Mouse (Mus musculus): ENCODE results near the gene Camkk1.

The Camkk1 gene

DNA sequence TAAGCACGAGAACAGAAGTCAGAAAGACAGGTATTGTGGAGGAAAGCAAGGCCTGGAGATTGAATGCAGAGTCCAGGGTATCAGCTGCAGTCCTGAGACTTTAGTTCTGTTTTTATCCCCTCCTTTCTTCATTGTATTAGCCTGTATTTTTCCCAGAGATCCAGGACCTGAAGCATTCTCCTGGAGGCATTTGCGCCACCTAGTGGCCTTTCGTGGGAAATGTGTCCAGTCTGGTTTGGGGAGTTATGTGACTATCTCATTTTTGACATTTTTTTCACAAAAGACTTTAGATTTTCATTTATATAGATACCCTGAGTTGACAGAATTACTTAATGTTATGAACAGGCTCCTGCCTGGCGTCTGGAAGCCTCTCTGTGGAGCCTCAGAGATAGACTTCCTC, 30.5 kb downstream of the Camkk1 start:
- peak in 1 of 2 experiments; percentile 81 for DNase-seq (ENCODE audit: low spot score in 2 of 2)

DNA sequence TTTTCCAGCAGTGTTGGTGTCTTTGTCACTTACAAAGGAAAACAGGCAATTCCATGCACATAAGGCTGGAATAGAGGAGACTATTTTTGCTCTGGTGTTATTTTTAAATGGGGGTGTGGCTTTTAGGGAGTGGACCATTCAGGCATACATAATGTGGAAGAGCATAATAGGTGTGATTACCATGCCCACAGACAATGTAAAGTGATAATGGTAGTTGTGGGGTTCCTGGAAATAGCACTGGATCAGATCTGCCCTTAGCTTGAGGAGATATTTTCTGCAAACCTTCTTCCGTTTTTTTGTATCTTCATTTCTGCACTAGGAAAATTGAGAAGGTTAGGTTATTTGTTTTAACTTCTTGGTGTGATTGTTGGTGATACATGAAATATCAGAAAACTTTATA, 34.0 kb downstream of the Camkk1 start:
- DNase-seq (ENCODE audit: low spot score in 2 of 2): no peak

DNA sequence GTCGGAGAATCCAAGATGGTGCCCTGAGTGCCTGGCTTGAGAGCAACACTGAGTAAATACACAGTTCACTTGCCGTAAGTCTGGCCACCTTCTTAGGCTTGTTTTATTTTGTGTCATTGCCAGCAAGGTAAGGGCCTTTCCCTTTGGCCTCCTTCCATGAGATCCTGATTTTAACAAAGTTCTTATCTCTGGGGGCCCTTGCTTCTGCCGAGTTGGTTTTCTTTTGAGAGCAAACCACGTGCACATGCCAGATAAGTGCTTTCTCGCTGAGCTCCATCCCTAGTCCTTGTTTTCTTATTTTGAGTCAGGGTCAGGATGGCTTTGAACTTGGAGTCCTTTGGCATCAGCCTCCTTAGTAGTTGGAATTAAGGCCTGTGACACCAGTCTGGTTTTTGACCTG, 38.9 kb downstream of the Camkk1 start:
- DNase-seq (ENCODE audit: low spot score in 2 of 2): no peak

DNA sequence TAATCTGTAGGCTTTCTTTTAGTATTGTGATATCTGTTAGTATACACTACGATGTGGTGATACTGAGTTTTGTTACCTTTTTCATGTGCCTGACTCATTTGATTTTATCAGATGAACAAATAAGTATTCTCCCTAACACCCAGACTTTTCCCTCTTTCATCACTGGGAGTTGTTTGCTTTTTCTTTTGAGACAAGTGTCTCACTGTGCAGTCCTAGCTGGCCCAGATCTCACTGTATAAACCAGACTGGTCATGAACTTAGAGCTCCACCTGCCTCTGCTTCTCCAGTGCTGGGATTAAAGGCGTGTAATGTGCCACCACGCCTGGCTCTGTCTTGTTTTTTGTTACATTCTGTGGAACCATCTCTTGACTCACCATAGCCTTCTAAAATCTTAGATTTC, 40.8 kb downstream of the Camkk1 start:
- no peak for DNase-seq (ENCODE audit: low spot score in 2 of 2)

DNA sequence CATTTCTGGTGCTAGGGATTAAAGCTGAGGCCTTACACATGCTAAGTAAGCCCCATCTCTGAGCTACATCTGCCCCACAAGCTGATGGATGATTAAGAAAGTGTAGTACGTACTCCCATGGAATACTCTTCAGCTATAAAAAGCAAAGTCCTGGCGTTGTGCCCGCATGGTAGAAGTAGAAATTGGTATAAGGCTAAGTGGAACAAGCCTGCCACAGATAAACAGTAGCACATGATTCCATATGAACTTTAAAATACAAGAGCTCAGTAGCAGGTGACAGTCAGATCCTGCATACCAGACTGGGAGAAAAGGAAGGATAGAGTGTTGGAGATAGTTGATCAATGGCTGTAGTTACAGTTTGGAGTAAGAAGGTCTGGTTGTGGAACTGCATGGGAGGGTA, 42.6 kb downstream of the Camkk1 start:
- DNase-seq (ENCODE audit: low spot score in 2 of 2): no peak

DNA sequence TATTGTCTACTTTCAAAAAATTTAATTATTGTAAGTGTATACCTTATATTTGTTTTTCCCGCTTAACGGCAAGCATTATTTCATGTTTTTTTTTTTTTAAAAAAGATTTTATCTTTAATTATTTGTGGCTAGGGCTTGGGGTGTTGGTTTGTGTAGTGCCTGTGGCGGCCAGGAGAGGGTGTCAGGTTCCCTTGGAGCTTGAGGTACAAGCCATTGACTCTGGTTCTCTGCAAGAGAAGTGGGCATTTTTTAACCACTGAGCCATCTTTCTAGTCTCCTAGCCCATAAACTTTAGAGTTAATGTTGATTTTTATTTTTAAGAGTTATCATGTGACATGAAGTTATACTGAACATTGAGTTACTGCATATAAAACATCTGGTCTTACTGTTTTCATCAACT, 53.0 kb downstream of the Camkk1 start:
- peak in 1 of 2 experiments; percentile 39 for DNase-seq (ENCODE audit: low spot score in 2 of 2)

DNA sequence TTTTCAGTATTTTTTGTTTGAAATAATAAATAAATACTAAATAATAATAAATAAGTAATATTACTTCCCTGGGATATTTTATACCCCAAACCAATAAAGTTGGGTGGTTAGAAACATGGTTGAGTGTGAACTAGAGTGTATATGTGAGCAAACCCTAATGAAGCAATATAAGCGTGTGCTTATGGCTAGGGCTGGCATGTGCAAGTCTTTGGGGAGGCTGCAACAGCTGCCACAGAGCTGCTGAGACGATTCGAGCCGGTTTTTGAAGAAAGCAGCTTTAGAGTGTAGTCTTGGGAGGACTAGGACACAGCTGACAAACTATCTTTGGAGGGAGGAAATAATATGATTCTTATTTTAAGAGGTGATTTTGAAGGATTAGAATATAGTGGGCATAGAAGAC, 57.5 kb downstream of the Camkk1 start:
- no peak for DNase-seq (ENCODE audit: low spot score in 2 of 2)

DNA sequence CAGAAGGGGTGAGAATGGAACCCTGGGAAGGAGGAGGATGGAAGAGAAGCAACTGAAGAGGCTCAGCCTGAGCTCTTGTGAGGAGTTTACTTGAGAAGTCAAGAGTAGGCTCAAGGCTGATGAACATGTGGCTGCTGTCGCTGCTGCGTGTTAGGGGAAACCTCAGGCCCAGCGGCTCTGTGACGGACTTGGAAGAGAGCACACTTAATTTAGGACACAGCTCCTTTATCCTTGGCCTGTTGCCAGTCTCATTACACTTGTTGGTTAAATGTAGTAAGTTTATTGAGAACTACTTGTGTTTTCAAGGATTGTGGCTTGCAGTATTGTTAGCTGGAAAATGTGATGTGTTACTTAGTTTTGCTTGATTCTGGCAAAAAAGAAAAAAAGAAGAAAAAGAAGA, 57.9 kb downstream of the Camkk1 start:
- DNase-seq (ENCODE audit: low spot score in 2 of 2): no peak

DNA sequence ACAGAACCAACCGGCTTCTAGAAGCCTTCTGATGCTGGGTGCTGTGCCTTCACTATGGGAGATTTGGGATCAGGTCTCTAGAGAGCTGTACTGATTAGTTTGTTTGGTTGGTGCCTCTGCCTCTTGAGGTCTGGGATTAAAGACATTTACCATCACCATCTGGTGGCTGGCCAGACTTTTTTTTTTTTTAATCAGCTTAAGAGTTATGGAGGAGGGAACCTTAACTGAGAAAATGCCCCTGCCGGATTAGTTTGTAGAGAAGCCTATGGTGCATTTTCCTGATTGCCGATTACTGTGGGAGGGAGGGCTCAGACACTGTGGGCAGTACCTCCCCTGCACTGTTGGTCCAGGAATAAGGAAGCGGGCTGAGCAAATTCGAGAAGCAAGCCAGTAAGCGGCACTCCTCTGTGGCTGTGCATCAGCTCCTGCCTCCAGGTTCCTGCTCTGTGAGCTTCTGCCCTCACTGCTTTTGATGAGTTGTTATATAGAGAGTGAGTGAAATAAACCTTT, 58.5 kb downstream of the Camkk1 start:
- no peak for DNase-seq (ENCODE audit: low spot score in 2 of 2)

DNA sequence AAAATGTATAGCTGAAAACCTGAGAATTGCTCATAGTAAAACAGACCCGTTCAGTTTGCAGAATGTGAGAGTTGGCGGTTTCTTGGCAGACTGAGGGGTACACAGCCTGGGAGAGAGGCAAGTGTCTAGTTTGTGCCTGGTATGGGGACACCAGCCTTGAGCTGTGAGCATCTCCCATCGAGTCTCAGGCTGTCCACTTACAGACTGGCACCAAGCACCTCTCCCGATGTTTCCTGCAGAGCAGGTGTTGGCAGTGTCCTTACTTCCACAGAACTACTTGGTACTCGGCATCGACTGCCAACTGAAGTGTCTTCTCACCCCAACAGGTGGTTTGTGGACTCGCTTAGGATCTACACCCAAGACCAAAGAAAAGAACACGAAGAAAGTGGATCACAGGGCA, 59.8 kb downstream of the Camkk1 start:
- DNase-seq (ENCODE audit: low spot score in 2 of 2): no peak

DNA sequence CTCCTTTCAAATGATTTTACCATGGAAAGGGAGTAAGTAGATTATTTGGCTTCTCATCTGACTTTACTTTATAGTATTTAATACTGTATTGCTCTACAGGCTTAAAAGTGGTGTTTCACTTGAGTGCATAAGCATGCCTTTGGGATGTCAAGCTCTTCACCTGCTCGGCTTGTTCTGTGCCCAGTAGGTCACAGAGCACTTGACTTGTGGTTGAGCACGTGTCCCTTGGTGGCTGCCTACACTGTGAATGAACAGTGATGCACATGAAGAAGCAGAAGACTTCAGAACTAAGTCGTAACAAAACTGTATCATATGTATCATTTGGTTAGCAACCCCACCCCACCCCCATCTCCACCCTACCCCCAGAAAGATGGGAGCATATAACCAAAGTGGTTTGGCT, 61.5 kb downstream of the Camkk1 start:
- no peak for DNase-seq (ENCODE audit: low spot score in 2 of 2)

DNA sequence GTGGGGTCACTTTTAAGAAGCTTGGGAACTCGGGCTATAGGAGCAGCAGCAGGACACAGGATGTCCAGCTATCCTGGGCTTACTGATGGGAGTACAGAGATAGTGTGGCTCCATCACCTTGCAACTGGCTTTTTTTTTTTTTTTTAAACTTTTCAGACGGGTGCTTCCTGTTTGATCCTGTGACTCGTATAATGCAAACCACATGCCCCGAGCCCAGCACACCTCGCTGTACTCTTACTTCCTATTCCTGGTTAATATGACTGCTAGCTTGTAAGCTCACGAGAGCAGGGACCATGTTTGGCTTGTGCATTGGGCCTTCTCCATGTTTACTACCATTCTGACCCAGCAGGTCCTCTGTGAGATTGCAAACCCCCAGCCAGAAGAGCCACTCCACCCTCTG, 65.5 kb downstream of the Camkk1 start:
- no peak for DNase-seq (ENCODE audit: low spot score in 2 of 2)

DNA sequence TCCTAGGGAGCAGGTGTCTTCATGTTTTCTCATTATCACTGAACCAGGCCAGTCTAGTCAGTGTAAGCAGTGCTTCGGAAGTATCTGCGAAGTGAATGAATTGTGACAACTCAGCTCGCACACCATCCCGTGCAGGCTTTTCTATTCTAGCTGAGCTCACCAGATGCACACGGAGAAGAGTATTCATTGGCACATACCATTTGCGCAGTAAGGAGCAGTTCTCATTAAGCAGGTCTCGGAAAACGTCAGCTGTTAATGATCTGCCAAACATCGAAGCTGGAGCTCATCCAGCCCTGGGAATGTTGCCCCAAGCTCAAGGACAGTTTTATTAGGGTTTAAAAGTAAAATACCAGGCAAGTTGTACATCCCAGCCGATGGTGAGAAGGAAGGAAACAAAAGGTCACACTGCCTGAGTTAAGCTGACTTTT, 66.0 kb downstream of the Camkk1 start:
- peak in 1 of 2 experiments; percentile 42 for DNase-seq (ENCODE audit: low spot score in 2 of 2)

DNA sequence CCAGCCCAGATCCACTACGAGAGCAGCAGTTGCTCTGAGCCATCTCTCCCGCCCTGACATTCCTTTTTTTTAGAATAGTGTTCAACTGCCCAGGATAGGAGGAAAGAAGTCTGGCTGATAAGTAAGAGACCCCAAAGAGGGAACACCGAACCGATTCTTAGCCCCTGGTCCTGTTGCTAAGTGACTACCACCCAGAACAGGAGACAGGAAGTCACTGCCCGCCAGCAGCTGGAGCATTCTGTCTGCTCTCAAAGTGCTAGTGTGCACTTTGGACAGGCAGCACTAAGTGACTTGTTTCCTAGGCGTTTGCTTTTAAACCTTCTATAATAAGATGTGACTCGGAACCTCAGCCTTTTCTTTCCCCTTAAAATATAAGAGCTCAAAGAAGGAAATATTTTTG, 66.6 kb downstream of the Camkk1 start:
- no peak for DNase-seq (ENCODE audit: low spot score in 2 of 2)

DNA sequence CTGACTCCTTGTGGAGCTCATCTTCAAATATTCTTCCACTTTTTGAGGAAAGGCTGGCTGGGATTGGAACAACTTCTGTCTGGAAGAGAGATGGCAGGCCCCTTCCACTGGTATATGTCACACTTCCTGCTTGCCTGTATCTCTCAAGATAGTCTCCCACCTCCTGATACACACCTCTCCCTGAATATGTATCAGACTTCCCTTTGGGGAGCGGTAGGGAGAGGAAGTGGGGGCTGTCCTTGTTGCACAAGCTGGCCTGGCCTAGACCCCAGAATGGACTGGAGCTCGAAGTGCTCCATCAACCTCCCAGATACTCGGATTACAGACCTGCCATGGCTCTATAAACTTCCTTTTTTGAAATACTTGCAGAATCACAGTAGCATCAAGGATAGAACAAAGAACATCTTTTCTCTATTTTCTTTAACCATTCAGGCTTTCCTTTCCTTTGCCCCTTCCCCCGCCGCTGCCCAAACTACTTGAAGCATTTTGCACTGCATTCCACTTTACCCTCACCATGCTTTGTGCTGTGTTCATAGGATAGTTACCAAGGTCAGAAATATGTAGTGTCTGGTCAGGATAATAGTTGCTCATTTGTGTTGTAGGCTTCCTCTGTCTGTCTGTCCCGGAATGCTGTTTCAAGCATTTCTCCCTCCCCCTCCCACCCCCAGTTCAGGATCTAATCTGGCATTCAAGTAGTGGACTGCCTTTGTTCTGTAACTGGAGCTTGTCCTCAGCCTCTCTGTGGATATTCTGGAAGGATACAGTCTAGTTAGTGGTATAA, 69.1 kb downstream of the Camkk1 start:
- no peak for DNase-seq (ENCODE audit: low spot score in 2 of 2)

DNA sequence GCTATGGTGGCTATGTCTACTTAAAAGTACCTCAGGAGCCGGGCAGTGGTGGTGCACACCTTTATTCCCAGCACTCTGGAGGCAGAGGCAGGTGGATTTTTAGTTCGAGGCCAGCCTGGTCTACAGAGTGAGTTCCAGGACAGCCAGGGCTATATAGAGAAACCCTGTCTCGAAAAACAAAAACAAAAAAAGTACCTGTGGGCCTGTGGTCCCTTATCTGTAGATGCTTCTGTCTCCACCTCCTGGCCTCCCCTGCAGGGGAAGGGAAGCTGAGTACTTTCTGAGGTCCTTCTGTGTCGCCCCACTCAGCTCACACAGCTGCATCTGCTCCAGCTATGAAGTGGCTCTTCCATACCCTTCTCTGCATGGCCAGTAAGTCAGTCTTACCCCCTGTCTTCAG, 71.5 kb downstream of the Camkk1 start, which contains the start of gene Itgae:
Gene Itgae, plus strand, starts transcription at position 301 of the 400 bp plus-strand sequence.
- DNase-seq (ENCODE audit: low spot score in 2 of 2): no peak

DNA sequence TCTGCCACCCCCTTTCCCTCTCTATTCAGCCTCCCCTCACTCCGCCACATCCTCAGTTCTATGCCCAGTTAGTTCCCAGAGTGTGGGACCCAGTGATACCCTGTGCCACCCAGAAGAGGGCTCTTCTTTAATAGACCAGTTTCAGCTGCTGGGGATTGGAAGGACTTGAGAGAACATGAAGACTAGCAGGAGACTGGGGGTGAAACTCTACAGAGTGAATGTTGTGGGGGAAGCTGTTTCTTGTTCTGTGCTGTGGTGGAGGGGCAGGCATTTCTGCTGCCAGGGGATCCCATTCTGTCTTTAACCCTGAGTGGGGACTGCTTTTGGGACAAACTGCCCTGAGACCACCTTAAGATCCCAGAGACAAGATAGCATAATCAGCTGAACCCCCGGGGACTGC, 72.0 kb downstream of the Camkk1 start:
- DNase-seq (ENCODE audit: low spot score in 2 of 2): no peak
